8 mouse cellular contexts compared by ENCODE assay signal in genomic region chr7:18959446-18959845, GRCm38 (mm10). TPM values are rescaled to one million over a fixed set of nuclear protein-coding genes. Genes with fewer than 3 reads are reported as not detected.
DNase-seq lines count a peak whose midpoint lies in the region; ATAC-seq and TF ChIP-seq lines count a peak whose summit lies in the region.

No protein-coding gene starts in this region.

- H3K4me1 ChIP-seq in midbrain, postnatal 0 days (ENCODE audit: insufficient read depth, low read length), result peaks cover 12% of the 10 kb centered on the region
- peaks cover 57% of the 10 kb centered on the region for H3K4me1 ChIP-seq in midbrain, embryonic 14.5 days (ENCODE audit: control insufficient read depth, insufficient read depth, low read length)
- peaks cover 17% of the 10 kb centered on the region for H3K4me1 ChIP-seq in hindbrain, postnatal 0 days (ENCODE audit: insufficient read depth, low read length)
- H3K4me1 ChIP-seq in forebrain, embryonic 15.5 days, result peaks cover 48% of the 10 kb centered on the region

- no peak overlapping the region for H3K4me2 ChIP-seq in midbrain, postnatal 0 days (ENCODE audit: low read depth, low read length, poor library complexity, severe bottlenecking)
- no peak overlapping the region for H3K4me2 ChIP-seq in midbrain, embryonic 14.5 days (ENCODE audit: low read length)
- H3K4me2 ChIP-seq in hindbrain, postnatal 0 days (ENCODE audit: low read depth, low read length), result no peak overlapping the region
- no peak overlapping the region for H3K4me2 ChIP-seq in forebrain, embryonic 15.5 days (replicated peaks)

- H3K27ac ChIP-seq in midbrain, postnatal 0 days (ENCODE audit: low read depth, low read length), result 0 out of 2 replicates have a peak overlapping the region, but pooled peaks have one; percentile 26
- H3K27ac ChIP-seq in midbrain, embryonic 14.5 days (replicated peaks; ENCODE audit: low read depth, low read length), result no peak overlapping the region; the same call in 1 of the 2 replicates
- no peak overlapping the region for H3K27ac ChIP-seq in hindbrain, postnatal 0 days
- H3K27ac ChIP-seq in forebrain, embryonic 15.5 days (replicated peaks), result no peak overlapping the region

- peak; percentile 40 for DNase-seq in cerebellum, adult 9-11 months
- DNase-seq in cerebellum, postnatal 36 days, result no peak
- DNase-seq in midbrain, postnatal 0 days (ENCODE audit: low spot score), result no peak
- no peak for DNase-seq in midbrain, embryonic 14.5 days
- DNase-seq in hindbrain, postnatal 0 days (ENCODE audit: low spot score), result peak; percentile 48
- peak; percentile 66 for DNase-seq in lung, postnatal 36 days
- no peak for DNase-seq in cerebellum, adult 8-10 months

- H3K27me3 ChIP-seq in midbrain, postnatal 0 days (ENCODE audit: insufficient read depth, low read length), result no peaks in the 10 kb centered on the region
- no peaks in the 10 kb centered on the region for H3K27me3 ChIP-seq in midbrain, embryonic 14.5 days (ENCODE audit: control insufficient read depth, insufficient read depth, low read length)
- H3K27me3 ChIP-seq in hindbrain, postnatal 0 days (ENCODE audit: insufficient read depth, low read length), result no peaks in the 10 kb centered on the region
- no peaks in the 10 kb centered on the region for H3K27me3 ChIP-seq in forebrain, embryonic 15.5 days

- TF ChIP-seq CTCF in midbrain, postnatal 0 days (IDR thresholded peaks at IDR 0.05), result no peak
- TF ChIP-seq CTCF in hindbrain, postnatal 0 days (IDR thresholded peaks at IDR 0.05; ENCODE audit: low read depth), result no peak

- H3K4me3 ChIP-seq in midbrain, postnatal 0 days (ENCODE audit: low read depth, low read length), result no peak overlapping the region
- H3K4me3 ChIP-seq in midbrain, embryonic 14.5 days (replicated peaks; ENCODE audit: low read depth, low read length), result no peak overlapping the region
- no peak overlapping the region for H3K4me3 ChIP-seq in hindbrain, postnatal 0 days (ENCODE audit: low read length)
- no peak overlapping the region for H3K4me3 ChIP-seq in forebrain, embryonic 15.5 days

- 63% methylated on average over 8 of the region's 8 CpGs for WGBS in midbrain, postnatal 0 days
- 69% methylated on average over 8 of the region's 8 CpGs for WGBS in midbrain, embryonic 14.5 days
- 61% methylated on average over 8 of the region's 8 CpGs for WGBS in hindbrain, postnatal 0 days
- WGBS in forebrain, embryonic 15.5 days, result 67% methylated on average over 8 of the region's 8 CpGs

- H3K9ac ChIP-seq in midbrain, postnatal 0 days (replicated peaks; ENCODE audit: low read length, poor library complexity, severe bottlenecking), result no peak overlapping the region
- H3K9ac ChIP-seq in midbrain, embryonic 14.5 days (replicated peaks; ENCODE audit: low read length), result no peak overlapping the region
- H3K9ac ChIP-seq in hindbrain, postnatal 0 days (replicated peaks; ENCODE audit: low read length), result no peak overlapping the region
- H3K9ac ChIP-seq in forebrain, embryonic 15.5 days (replicated peaks), result no peak overlapping the region

- H3K36me3 ChIP-seq in midbrain, postnatal 0 days (ENCODE audit: insufficient read depth, low read length), result peaks cover 16% of the 10 kb centered on the region; the same call in 1 of the 2 replicates
- peaks cover 38% of the 10 kb centered on the region for H3K36me3 ChIP-seq in midbrain, embryonic 14.5 days (ENCODE audit: control insufficient read depth, insufficient read depth, low read length)
- H3K36me3 ChIP-seq in hindbrain, postnatal 0 days (ENCODE audit: insufficient read depth, low read length), result no peaks in the 10 kb centered on the region; the same call in 1 of the 2 replicates
- peaks cover 9% of the 10 kb centered on the region; the same call in 1 of the 2 replicates for H3K36me3 ChIP-seq in forebrain, embryonic 15.5 days

- ATAC-seq in midbrain, postnatal 0 days (ENCODE audit: low FRiP score), result no peak
- no peak for ATAC-seq in midbrain, embryonic 14.5 days (ENCODE audit: low FRiP score, low TSS enrichment)
- no peak for ATAC-seq in hindbrain, postnatal 0 days
- no peak for ATAC-seq in forebrain, embryonic 15.5 days (replicated peaks)

- no peaks in the 10 kb centered on the region for H3K9me3 ChIP-seq in midbrain, postnatal 0 days (ENCODE audit: low read length)
- no peaks in the 10 kb centered on the region for H3K9me3 ChIP-seq in midbrain, embryonic 14.5 days (ENCODE audit: control insufficient read depth, low read length)
- no peaks in the 10 kb centered on the region for H3K9me3 ChIP-seq in hindbrain, postnatal 0 days (ENCODE audit: low read length)
- H3K9me3 ChIP-seq in forebrain, embryonic 15.5 days, result no peaks in the 10 kb centered on the region

RNA-seq across cellular contexts. Expression of gene Nanos2, which starts 27.8 kb away (rescaled TPM):
- 1.7 and 3.7 TPM in 2 replicates for total RNA-seq in midbrain, postnatal 0 days (2014; rRNA removed)
- polyA plus RNA-seq in midbrain, postnatal 0 days (2015; fragmentation: Nextera tagmentation; extraction: Ambion mirVana), result 0.59 and 1.3 TPM in 2 replicates
- polyA plus RNA-seq in midbrain, embryonic 14.5 days (2014; fragmentation: Nextera tagmentation; extraction: Ambion mirVana), result 0.58 and 0.86 TPM in 2 replicates
- 1.3 and 2.6 TPM in 2 replicates for total RNA-seq in hindbrain, postnatal 0 days (2014; rRNA removed)
- 1.6 TPM in 2 replicates for polyA plus RNA-seq in hindbrain, postnatal 0 days (2015; fragmentation: Nextera tagmentation; extraction: Ambion mirVana)
- 0.60 and 1.2 TPM in 2 replicates for polyA plus RNA-seq in forebrain, embryonic 15.5 days (2015; fragmentation: Nextera tagmentation; extraction: Ambion mirVana)

RNA-seq across cellular contexts. Expression of gene Mypop, which starts 31.6 kb away (rescaled TPM):
- 16.0 and 21.2 TPM in 2 replicates for total RNA-seq in midbrain, postnatal 0 days (2014; rRNA removed)
- 4.7 and 5.0 TPM in 2 replicates for polyA plus RNA-seq in midbrain, postnatal 0 days (2015; fragmentation: Nextera tagmentation; extraction: Ambion mirVana)
- polyA plus RNA-seq in midbrain, embryonic 14.5 days (2014; fragmentation: Nextera tagmentation; extraction: Ambion mirVana), result 4.2 and 4.8 TPM in 2 replicates
- total RNA-seq in hindbrain, postnatal 0 days (2014; rRNA removed), result 22.5 and 26.1 TPM in 2 replicates
- polyA plus RNA-seq in hindbrain, postnatal 0 days (2015; fragmentation: Nextera tagmentation; extraction: Ambion mirVana), result 5.6 and 6.0 TPM in 2 replicates
- 4.4 and 5.5 TPM in 2 replicates for polyA plus RNA-seq in forebrain, embryonic 15.5 days (2015; fragmentation: Nextera tagmentation; extraction: Ambion mirVana)

RNA-seq across cellular contexts. Expression of gene Nova2, which starts 33.8 kb away (rescaled TPM):
- total RNA-seq in midbrain, postnatal 0 days (2014; rRNA removed), result 20.9 and 26.5 TPM in 2 replicates
- polyA plus RNA-seq in midbrain, postnatal 0 days (2015; fragmentation: Nextera tagmentation; extraction: Ambion mirVana), result 8.7 and 10.1 TPM in 2 replicates
- polyA plus RNA-seq in midbrain, embryonic 14.5 days (2014; fragmentation: Nextera tagmentation; extraction: Ambion mirVana), result 18.6 and 20.7 TPM in 2 replicates
- total RNA-seq in hindbrain, postnatal 0 days (2014; rRNA removed), result 18.3 and 19.8 TPM in 2 replicates
- polyA plus RNA-seq in hindbrain, postnatal 0 days (2015; fragmentation: Nextera tagmentation; extraction: Ambion mirVana), result 9.2 and 9.7 TPM in 2 replicates
- 17.6 and 18.0 TPM in 2 replicates for polyA plus RNA-seq in forebrain, embryonic 15.5 days (2015; fragmentation: Nextera tagmentation; extraction: Ambion mirVana)

RNA-seq across cellular contexts. Expression of gene Irf2bp1, which starts 44.4 kb away (rescaled TPM):
- 115 and 133 TPM in 2 replicates for total RNA-seq in midbrain, postnatal 0 days (2014; rRNA removed)
- 25.6 and 26.1 TPM in 2 replicates for polyA plus RNA-seq in midbrain, postnatal 0 days (2015; fragmentation: Nextera tagmentation; extraction: Ambion mirVana)
- 30.8 and 34.2 TPM in 2 replicates for polyA plus RNA-seq in midbrain, embryonic 14.5 days (2014; fragmentation: Nextera tagmentation; extraction: Ambion mirVana)
- 128 and 140 TPM in 2 replicates for total RNA-seq in hindbrain, postnatal 0 days (2014; rRNA removed)
- 20.0 and 22.4 TPM in 2 replicates for polyA plus RNA-seq in hindbrain, postnatal 0 days (2015; fragmentation: Nextera tagmentation; extraction: Ambion mirVana)
- polyA plus RNA-seq in forebrain, embryonic 15.5 days (2015; fragmentation: Nextera tagmentation; extraction: Ambion mirVana), result 35.4 and 36.7 TPM in 2 replicates

RNA-seq across cellular contexts. Expression of gene Ccdc61, which starts 49.2 kb away (rescaled TPM):
- 21.3 and 25.5 TPM in 2 replicates for total RNA-seq in midbrain, postnatal 0 days (2014; rRNA removed)
- polyA plus RNA-seq in midbrain, postnatal 0 days (2015; fragmentation: Nextera tagmentation; extraction: Ambion mirVana), result 29.5 and 35.2 TPM in 2 replicates
- polyA plus RNA-seq in midbrain, embryonic 14.5 days (2014; fragmentation: Nextera tagmentation; extraction: Ambion mirVana), result 16.1 and 18.5 TPM in 2 replicates
- 22.0 and 31.5 TPM in 2 replicates for total RNA-seq in hindbrain, postnatal 0 days (2014; rRNA removed)
- 32.9 and 35.2 TPM in 2 replicates for polyA plus RNA-seq in hindbrain, postnatal 0 days (2015; fragmentation: Nextera tagmentation; extraction: Ambion mirVana)
- 26.5 and 27.9 TPM in 2 replicates for polyA plus RNA-seq in forebrain, embryonic 15.5 days (2015; fragmentation: Nextera tagmentation; extraction: Ambion mirVana)

Comparison
In these comparisons a context has a peak if more than half of its experiments do, and no peak if none do; other contexts are left out.
1. DNase-seq: peak in cerebellum, adult 9-11 months (single experiment), hindbrain, postnatal 0 days (single experiment) and lung, postnatal 36 days (single experiment); none in cerebellum, postnatal 36 days (0 of 2), midbrain, postnatal 0 days (single experiment), midbrain, embryonic 14.5 days (single experiment) and cerebellum, adult 8-10 months (single experiment).